Mouse (Mus musculus) thymus, postnatal 25 days (tissue): ENCODE results near the gene Cyp2a12.
"Not testable (repeated sequence)": the region's sequence is repeated elsewhere in the genome, so short reads cannot be mapped to it uniquely, and the experiment has no call there.

ENCODE experiments used
- DNase-seq: peaks from one replicate; pipeline ENCODE4 v3.0.0; 2022

Gene Cyp2a12

GRCm38 (mm10) chr7:27028789-27029188 is at the start of gene Cyp2a12:
Gene Cyp2a12, plus strand, starts transcription at chr7:27029081.
- DNase-seq, result no peak

- DNase-seq, result not testable (repeated sequence)
Measured at GRCm38 (mm10) chr7:26981464-26981863, 47.4 kb upstream of the Cyp2a12 start.

- DNase-seq, result not testable (repeated sequence)
Measured at GRCm38 (mm10) chr7:26981937-26982336, 46.9 kb upstream of the Cyp2a12 start.

- no peak for DNase-seq
Measured at GRCm38 (mm10) chr7:26982551-26982950, 46.3 kb upstream of the Cyp2a12 start.

GRCm38 (mm10) chr7:26983151-26983550 is 45.7 kb upstream of the Cyp2a12 start:
- DNase-seq, result not testable (repeated sequence)

GRCm38 (mm10) chr7:27026581-27026980 is 2.3 kb upstream of the Cyp2a12 start:
- DNase-seq, result not testable (repeated sequence)

GRCm38 (mm10) chr7:27048886-27049285 is 20.0 kb downstream of the Cyp2a12 start:
- not testable (repeated sequence) for DNase-seq

- not testable (repeated sequence) for DNase-seq
Measured at GRCm38 (mm10) chr7:27059333-27059732, 30.5 kb downstream of the Cyp2a12 start.

- not testable (repeated sequence) for DNase-seq
Measured at GRCm38 (mm10) chr7:27059896-27060295, 31.0 kb downstream of the Cyp2a12 start.

- DNase-seq, result no peak
Measured at GRCm38 (mm10) chr7:27078641-27079040, 49.8 kb downstream of the Cyp2a12 start.

- no peak for DNase-seq
Measured at GRCm38 (mm10) chr7:27081625-27082024, 52.7 kb downstream of the Cyp2a12 start.
